Mouse (Mus musculus) limb, embryonic 13.5 days (tissue): ENCODE results near the gene Haus5. TPM values are rescaled to one million over a fixed set of nuclear protein-coding genes. Genes with fewer than 3 reads are reported as not detected.

ENCODE experiments used
- ATAC-seq: fragments of 200-750 bp; cut with Nextera tagmentation; 2 replicates; pipeline ENCODE4 v1.8.0; 2017; ENCODE audit warnings: low read depth, moderate number of reproducible peaks, moderate TSS enrichment; ENCODE audit not compliant: low FRiP score
- H3K27ac ChIP-seq: fragments of 300-500 bp; sonication (generic); 2 replicates; pipeline ENCODE4 v1.5.1; 2015; ENCODE audit warnings: inconsistent platforms, mild to moderate bottlenecking, moderate library complexity
- H3K27me3 ChIP-seq: fragments of 300-500 bp; sonication (generic); 2 replicates; pipeline ENCODE4 v1.6.1; 2015; ENCODE audit warnings: mild to moderate bottlenecking, inconsistent platforms
- H3K36me3 ChIP-seq: fragments of 300-500 bp; sonication (generic); 2 replicates; pipeline ENCODE4 v1.6.1; 2015; ENCODE audit warnings: inconsistent platforms, mild to moderate bottlenecking, moderate library complexity
- H3K4me1 ChIP-seq: fragments of 300-500 bp; sonication (generic); 2 replicates; pipeline ENCODE4 v1.6.1; 2015; ENCODE audit warnings: inconsistent platforms
- H3K4me2 ChIP-seq: fragments of 300-500 bp; sonication (generic); replicated peaks from 2 replicates; pipeline ENCODE4 v1.6.1; 2015; ENCODE audit warnings: inconsistent platforms, mild to moderate bottlenecking, moderate library complexity
- H3K4me3 ChIP-seq: fragments of 300-500 bp; sonication (generic); 2 replicates; pipeline ENCODE4 v1.5.1; 2015; ENCODE audit warnings: moderate library complexity, mild to moderate bottlenecking, inconsistent platforms
- H3K9ac ChIP-seq: fragments of 300-500 bp; sonication (generic); 2 replicates; pipeline ENCODE4 v1.6.1; 2015; ENCODE audit warnings: mild to moderate bottlenecking, inconsistent platforms
- H3K9me3 ChIP-seq: fragments of 300-500 bp; sonication (generic); 2 replicates; pipeline ENCODE4 v1.6.1; 2016; ENCODE audit warnings: inconsistent platforms
- WGBS: fragments of 180-500 bp; shearing (Covaris S2); methylation state at CpG from one replicate; pipeline ENCODE4 v1.1.7; 2015; 5-methylcytosine and 5-hydroxymethylcytosine counted together
- polyA plus RNA-seq: library from polyadenylated mRNA; unstranded; fragments of >200 nt; fragmentation: Nextera tagmentation; extraction: Ambion mirVana; gene quantifications from 2 replicates; pipeline ENCODE4 v1.2.1, GENCODE M21; 2015

Haus5 gene
- polyA plus RNA-seq, 1 experiment from 2014 or later = 45.3 TPM

DNA sequence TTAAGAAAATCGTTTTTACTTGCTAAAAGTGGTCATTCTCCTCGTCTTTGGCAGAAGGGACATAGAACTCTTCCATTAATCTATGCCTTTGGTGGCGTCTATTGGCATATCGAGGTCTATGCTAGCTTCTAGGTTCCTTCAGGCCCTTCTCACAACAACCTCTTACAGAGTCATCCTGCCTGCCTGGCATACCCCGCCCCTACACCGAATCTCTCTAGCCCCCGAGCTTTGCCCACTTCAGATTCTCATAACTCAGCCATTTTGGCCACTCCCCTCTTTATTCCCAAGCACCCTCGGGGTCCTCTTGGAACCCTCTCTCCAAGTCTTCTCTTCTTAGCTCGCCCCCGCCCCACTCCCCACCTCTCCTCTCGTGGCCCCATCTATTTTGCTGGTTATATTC is 527 bp upstream of the Haus5 start:
- 0 out of 2 replicates have a peak, but pooled peaks have one; percentile 35 for ATAC-seq
- Histone ChIP-seq H3K27me3 (no peaks in the 10 kb centered on the region), H3K4me1 (peaks cover 12% of the 10 kb centered on the region), H3K4me2 (peak overlapping the region; percentile 80), H3K27ac (peak overlapping the region; percentile 28; the same call in 1 of the 2 replicates), H3K9ac (peak overlapping the region; percentile 84), H3K4me3 (peak overlapping the region; percentile 74), H3K36me3 (peaks cover 16% of the 10 kb centered on the region), H3K9me3 (no peaks in the 10 kb centered on the region)
- 8% methylated on average over 11 of the region's 11 CpGs for WGBS

- H3K4me2 ChIP-seq = peak within 1 kb of the TSS; percentile 87
- peak within 1 kb of the TSS; percentile 97 for H3K9ac ChIP-seq
- H3K27me3 ChIP-seq = no peaks in the 10 kb centered on the region
- WGBS = 1% methylated on average over 59 of the region's 59 CpGs
- peak; percentile 99 for ATAC-seq
- H3K36me3 ChIP-seq = peaks cover 67% of the 10 kb centered on the region
- H3K4me1 ChIP-seq = peaks cover 11% of the 10 kb centered on the region
- no peaks in the 10 kb centered on the region for H3K9me3 ChIP-seq
- peak within 1 kb of the TSS; percentile 94 for H3K4me3 ChIP-seq
- 0 out of 2 replicates have a peak within 1 kb of the TSS, but pooled peaks have one; percentile 29 for H3K27ac ChIP-seq
These were observed 14.9 kb downstream of the Haus5 start, which contains the start of gene Rbm42 for GRCm38 (mm10) chr7:30649591-30650540. Gene Rbm42 (minus strand): TSS chr7:30650317.

- Histone ChIP-seq H3K4me1 (peaks cover 21% of the 10 kb centered on the region), H3K4me3 (no peak overlapping the region), H3K4me2 (no peak overlapping the region), H3K27me3 (peaks cover 26% of the 10 kb centered on the region), H3K9me3 (no peaks in the 10 kb centered on the region), H3K27ac (no peak overlapping the region), H3K9ac (no peak overlapping the region), H3K36me3 (peaks cover 42% of the 10 kb centered on the region)
- no peak for ATAC-seq
- 19% methylated on average over 4 of the region's 4 CpGs for WGBS
These were observed 25.7 kb downstream of the Haus5 start for GRCm38 (mm10) chr7:30639083-30639482.

DNA sequence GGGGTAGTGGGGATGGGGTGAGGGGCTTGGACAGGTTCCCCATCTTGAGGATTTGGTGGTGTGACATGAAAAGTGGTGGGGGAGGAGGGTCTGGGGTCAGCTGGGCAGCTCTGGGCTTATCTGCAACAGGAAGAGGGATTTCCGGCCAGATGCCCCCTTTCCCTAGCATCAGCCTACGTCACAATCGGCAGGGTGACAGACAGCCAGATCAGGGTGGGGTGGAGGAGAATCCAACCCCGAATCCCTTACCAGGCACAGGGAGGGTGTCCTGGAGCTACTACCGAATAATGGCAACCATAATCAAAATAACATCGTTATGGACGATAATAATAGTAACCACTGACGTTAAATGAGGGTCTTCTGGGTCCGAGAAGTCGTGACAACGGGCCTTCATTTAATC is 28.4 kb downstream of the Haus5 start:
- H3K27me3 ChIP-seq = peaks cover 51% of the 10 kb centered on the region
- H3K9me3 ChIP-seq = no peaks in the 10 kb centered on the region
- H3K36me3 ChIP-seq = peaks cover 15% of the 10 kb centered on the region
- H3K4me3 ChIP-seq = no peak overlapping the region
- H3K9ac ChIP-seq = no peak overlapping the region
- no peak overlapping the region for H3K4me2 ChIP-seq
- H3K4me1 ChIP-seq = peaks cover 26% of the 10 kb centered on the region
- ATAC-seq = no peak
- H3K27ac ChIP-seq = no peak overlapping the region
- 24% methylated on average over 11 of the region's 11 CpGs for WGBS

- ATAC-seq = no peak
- Histone ChIP-seq H3K4me3 (peak within 1 kb of the TSS; percentile 28), H3K4me1 (peaks cover 26% of the 10 kb centered on the region), H3K9ac (peak within 1 kb of the TSS; percentile 51; the same call in 1 of the 2 replicates), H3K4me2 (peak within 1 kb of the TSS; percentile 53), H3K9me3 (no peaks in the 10 kb centered on the region), H3K27me3 (peaks cover 56% of the 10 kb centered on the region), H3K27ac (no peak within 1 kb of the TSS), H3K36me3 (peaks cover 8% of the 10 kb centered on the region)
- 3% methylated on average over 5 of the region's 5 CpGs for WGBS
These were observed 29.0 kb downstream of the Haus5 start, which contains the start of gene Etv2 for GRCm38 (mm10) chr7:30635752-30636151. Gene Etv2 (minus strand): TSS chr7:30635852.

- Histone ChIP-seq H3K4me1 (peaks cover 26% of the 10 kb centered on the region), H3K4me2 (peak overlapping the region; percentile 53), H3K9me3 (no peaks in the 10 kb centered on the region), H3K36me3 (no peaks in the 10 kb centered on the region), H3K4me3 (peak overlapping the region; percentile 28), H3K27me3 (peaks cover 66% of the 10 kb centered on the region), H3K27ac (no peak overlapping the region), H3K9ac (peak overlapping the region; percentile 51; the same call in 1 of the 2 replicates)
- 2% methylated on average over 20 of the region's 20 CpGs for WGBS
- no peak for ATAC-seq
These were observed 30.2 kb downstream of the Haus5 start for GRCm38 (mm10) chr7:30634621-30635020.

- WGBS = 4% methylated on average over 27 of the region's 27 CpGs
- H3K4me1 ChIP-seq = peaks cover 20% of the 10 kb centered on the region
- no peaks in the 10 kb centered on the region for H3K36me3 ChIP-seq
- peak overlapping the region; percentile 28 for H3K4me3 ChIP-seq
- peak overlapping the region; percentile 53 for H3K4me2 ChIP-seq
- no peak overlapping the region for H3K27ac ChIP-seq
- 0 out of 2 replicates have a peak overlapping the region, but pooled peaks have one; percentile 19 for H3K9ac ChIP-seq
- no peak for ATAC-seq
- no peaks in the 10 kb centered on the region for H3K9me3 ChIP-seq
- peaks cover 71% of the 10 kb centered on the region for H3K27me3 ChIP-seq
These were observed 30.9 kb downstream of the Haus5 start for GRCm38 (mm10) chr7:30633762-30634412.

DNA sequence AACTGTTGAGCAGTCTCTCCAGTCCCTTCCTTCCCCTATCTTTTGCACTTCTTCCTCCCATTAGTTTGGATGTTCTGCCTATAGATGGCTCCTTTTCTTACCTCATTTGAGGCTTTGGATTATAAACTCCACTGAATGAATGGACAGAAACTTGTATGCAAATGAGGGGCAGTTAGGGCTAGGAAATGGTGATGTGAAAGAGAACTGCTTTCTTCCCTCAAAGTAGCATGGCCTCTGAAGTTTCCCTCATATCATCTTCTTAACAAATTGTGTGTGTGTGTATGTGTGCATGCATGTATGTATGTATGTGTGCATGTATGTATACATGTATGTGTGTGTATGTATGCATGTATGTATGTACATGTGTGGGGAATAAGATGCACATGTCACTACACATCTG is 35.8 kb downstream of the Haus5 start:
- Histone ChIP-seq H3K4me1 (peaks cover 16% of the 10 kb centered on the region), H3K27ac (no peak overlapping the region), H3K4me3 (no peak overlapping the region), H3K9me3 (no peaks in the 10 kb centered on the region), H3K4me2 (no peak overlapping the region), H3K36me3 (peaks cover 5% of the 10 kb centered on the region), H3K9ac (no peak overlapping the region), H3K27me3 (peaks cover 44% of the 10 kb centered on the region)
- no peak for ATAC-seq

DNA sequence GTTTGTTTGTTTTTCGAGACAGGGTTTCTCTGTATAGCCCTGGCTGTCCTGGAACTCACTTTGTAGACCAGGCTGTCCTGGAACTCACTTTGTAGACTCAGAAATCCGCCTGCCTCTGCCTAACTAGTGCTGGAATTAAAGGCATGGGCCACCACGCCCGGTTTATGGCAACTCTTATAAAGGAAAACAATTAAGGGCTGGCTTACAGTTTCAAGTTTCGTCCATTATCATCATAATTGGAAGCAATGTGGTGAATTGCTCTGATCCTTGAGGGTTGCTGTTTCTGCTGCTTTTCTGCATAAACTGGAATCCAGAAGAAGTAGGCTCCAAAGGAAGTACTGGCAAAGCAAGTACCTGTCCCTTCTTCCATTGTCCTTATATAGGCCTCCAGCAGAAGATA is 38.1 kb downstream of the Haus5 start:
- WGBS = 86% methylated on average over 5 of the region's 5 CpGs
- ATAC-seq = no peak
- Histone ChIP-seq H3K9ac (no peak overlapping the region), H3K36me3 (peaks cover 27% of the 10 kb centered on the region), H3K9me3 (no peaks in the 10 kb centered on the region), H3K4me1 (peaks cover 10% of the 10 kb centered on the region), H3K4me2 (no peak overlapping the region), H3K27ac (no peak overlapping the region), H3K27me3 (peaks cover 22% of the 10 kb centered on the region), H3K4me3 (no peak overlapping the region)

DNA sequence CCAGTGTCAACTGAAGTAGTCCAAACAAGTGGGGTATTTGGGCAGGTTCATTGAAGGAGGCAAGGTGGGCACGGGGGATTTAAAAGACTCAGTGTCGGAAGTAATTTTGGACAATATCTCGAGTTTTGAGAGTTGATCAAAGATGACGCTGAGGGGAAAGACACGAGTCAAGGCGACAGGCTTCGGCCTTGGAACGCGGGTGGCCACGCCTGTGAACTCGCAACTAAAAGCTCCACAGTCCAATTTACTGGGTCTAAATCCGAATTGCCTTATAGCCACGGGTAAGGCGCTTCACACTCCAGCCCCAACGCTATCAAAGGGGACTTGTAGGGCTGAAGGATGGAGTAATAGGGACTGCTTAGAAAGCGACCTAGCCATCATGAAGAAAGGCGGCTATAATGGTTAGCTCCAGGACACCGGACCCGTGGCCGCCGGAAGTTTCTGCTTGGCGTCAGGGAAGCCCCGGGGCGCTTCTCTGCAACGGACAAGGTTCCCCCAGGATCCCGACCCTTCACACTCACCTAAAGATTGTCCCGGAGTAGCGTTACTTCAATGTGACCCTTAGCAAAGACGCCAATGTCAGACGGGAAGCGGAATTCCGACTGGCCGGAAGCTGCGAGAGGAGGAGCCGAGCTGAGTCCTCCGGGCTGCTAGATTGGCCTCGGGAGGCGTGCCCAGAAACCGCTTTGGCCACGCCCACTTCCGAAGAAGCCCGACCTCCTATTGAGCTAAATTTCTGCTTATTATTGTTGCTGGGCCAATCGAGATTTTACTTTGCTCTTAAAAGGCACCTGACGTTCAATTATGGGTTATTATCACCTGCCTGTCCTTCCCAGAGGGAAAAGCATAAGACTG is 39.0 kb downstream of the Haus5 start, which contains the start of gene Cox6b1:
TSS of gene Cox6b1 (minus strand) at position 622 of the 855 bp plus-strand sequence.
- Histone ChIP-seq H3K27me3 (peaks cover 15% of the 10 kb centered on the region), H3K9ac (peak within 1 kb of the TSS; percentile 87), H3K27ac (peak within 1 kb of the TSS; percentile 44; the same call in 1 of the 2 replicates), H3K4me2 (peak within 1 kb of the TSS; percentile 93), H3K36me3 (peaks cover 32% of the 10 kb centered on the region), H3K4me3 (peak within 1 kb of the TSS; percentile 81), H3K4me1 (peaks cover 10% of the 10 kb centered on the region), H3K9me3 (no peaks in the 10 kb centered on the region)
- peak; percentile 92 for ATAC-seq
- 2% methylated on average over 44 of the region's 44 CpGs for WGBS

GRCm38 (mm10) chr7:30619202-30619601 is 45.6 kb downstream of the Haus5 start:
- no peaks in the 10 kb centered on the region for H3K27me3 ChIP-seq
- no peaks in the 10 kb centered on the region for H3K4me1 ChIP-seq
- ATAC-seq = no peak
- peaks cover 82% of the 10 kb centered on the region for H3K36me3 ChIP-seq
- H3K4me3 ChIP-seq = no peak overlapping the region
- no peak overlapping the region for H3K27ac ChIP-seq
- H3K4me2 ChIP-seq = no peak overlapping the region
- no peak overlapping the region for H3K9ac ChIP-seq
- H3K9me3 ChIP-seq = no peaks in the 10 kb centered on the region; the same call in 1 of the 2 replicates
- 83% methylated on average over 3 of the region's 3 CpGs for WGBS
